Mouse (Mus musculus) liver, embryonic 11.5 days (tissue): ENCODE data around the gene Zhx3. TPM values are rescaled to one million over a fixed set of nuclear protein-coding genes. Genes with fewer than 3 reads are reported as not detected.

Experiments
- ATAC-seq: fragments of 200-750 bp; cut with Nextera tagmentation; replicated peaks from 2 replicates; pipeline ENCODE4 v1.8.0; 2017; ENCODE audit warnings: moderate number of reproducible peaks, mild to moderate bottlenecking, moderate TSS enrichment, moderate library complexity; ENCODE audit not compliant: low FRiP score
- DNase-seq: peaks from one replicate; pipeline ENCODE4 v3.0.0-alpha.2; 2017; ENCODE audit warnings: low spot score
- H3K27ac ChIP-seq: fragments of 300-500 bp; sonication (generic); 2 replicates; pipeline ENCODE4 v1.5.1; 2014; ENCODE audit warnings: mild to moderate bottlenecking, low read depth, low read length, control low read depth
- H3K27me3 ChIP-seq: fragments of 300-500 bp; sonication (generic); replicated peaks from 2 replicates; pipeline ENCODE4 v1.6.1; 2014; ENCODE audit warnings: low read length, mixed read lengths; ENCODE audit not compliant: control insufficient read depth, insufficient read depth
- H3K36me3 ChIP-seq: fragments of 300-500 bp; sonication (generic); 2 replicates; pipeline ENCODE4 v1.6.1; 2014; ENCODE audit warnings: mild to moderate bottlenecking, low read length, moderate library complexity, mixed read lengths; ENCODE audit not compliant: control insufficient read depth, insufficient read depth
- H3K4me1 ChIP-seq: fragments of 300-500 bp; sonication (generic); replicated peaks from 2 replicates; pipeline ENCODE4 v1.6.1; 2014; ENCODE audit warnings: low read length, mixed read lengths; ENCODE audit not compliant: control insufficient read depth, insufficient read depth
- H3K4me2 ChIP-seq: fragments of 300-500 bp; sonication (generic); 2 replicates; pipeline ENCODE4 v1.6.1; 2014; ENCODE audit warnings: mild to moderate bottlenecking, control low read depth, moderate library complexity
- H3K4me3 ChIP-seq: fragments of 300-500 bp; sonication (generic); 2 replicates; pipeline ENCODE4 v1.5.1; 2014; ENCODE audit warnings: low read depth, low read length, control low read depth
- H3K9ac ChIP-seq: fragments of 300-500 bp; sonication (generic); 2 replicates; pipeline ENCODE4 v1.6.1; 2014; ENCODE audit warnings: low read depth, low read length, control low read depth
- H3K9me3 ChIP-seq: fragments of 300-500 bp; sonication (generic); 2 replicates; pipeline ENCODE4 v1.6.1; 2016; ENCODE audit warnings: low read length, inconsistent platforms, mixed read lengths; ENCODE audit not compliant: control insufficient read depth
- WGBS: fragments of 180-500 bp; shearing (Covaris S2); extraction: QIAGEN DNeasy Blood & Tissue Kit; methylation state at CpG from one replicate; pipeline ENCODE4 v1.1.7; 2014; 5-methylcytosine and 5-hydroxymethylcytosine counted together
- polyA plus RNA-seq: library from polyadenylated mRNA; unstranded; fragments of >200 nt; fragmentation: Nextera tagmentation; extraction: Ambion mirVana; gene quantifications from 2 replicates; pipeline ENCODE4 v1.2.1, GENCODE M21; 2014

Zhx3 gene
- polyA plus RNA-seq, 1 experiment from 2014 or later, result 5.5 TPM

DNA sequence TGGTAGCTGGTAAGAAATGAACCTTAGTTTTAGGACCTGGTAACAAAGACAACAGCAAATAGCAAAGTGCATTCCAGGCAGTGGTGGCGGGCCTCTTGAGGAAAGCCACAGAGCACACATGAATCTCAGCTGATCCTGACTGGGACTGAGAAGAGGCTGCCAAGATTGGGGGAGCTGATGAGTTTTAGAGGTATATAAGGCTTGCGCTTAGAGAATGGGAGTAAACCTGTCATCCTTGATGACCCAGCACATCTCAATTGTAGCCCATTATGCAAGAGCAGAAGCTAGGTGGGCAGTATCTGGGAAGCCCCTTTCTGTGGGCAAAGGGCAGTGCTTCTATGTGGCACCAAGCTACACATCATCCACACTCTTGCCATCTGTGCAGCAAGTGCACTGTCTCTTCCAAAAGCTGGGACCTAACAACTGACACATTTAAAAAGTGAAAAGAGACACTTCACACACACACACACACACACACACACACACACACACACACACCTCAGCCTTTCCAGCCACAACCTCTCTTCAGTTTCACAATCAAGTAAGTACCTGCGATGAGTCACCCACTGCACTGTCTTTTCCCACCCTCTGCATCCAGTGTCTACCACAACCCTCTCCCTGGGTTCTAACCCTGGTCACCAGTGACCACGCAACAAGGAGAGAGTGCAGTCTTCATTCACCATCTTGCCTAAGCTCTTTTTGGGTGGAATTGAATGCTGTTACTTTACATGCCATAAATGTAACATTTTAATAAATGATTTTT, 149.0 kb downstream of the Zhx3 start:
- Histone ChIP-seq H3K27me3 (no peaks in the 10 kb centered on the region), H3K27ac (no peak overlapping the region), H3K4me2 (no peak overlapping the region), H3K36me3 (peaks cover 34% of the 10 kb centered on the region), H3K9me3 (no peaks in the 10 kb centered on the region), H3K4me3 (no peak overlapping the region), H3K9ac (no peak overlapping the region), H3K4me1 (no peaks in the 10 kb centered on the region)
- WGBS, result 94% methylated on average over 4 of the region's 4 CpGs
- no peak for ATAC-seq
- DNase-seq, result no peak

- Histone ChIP-seq H3K4me3 (no peak overlapping the region), H3K4me2 (no peak overlapping the region), H3K27me3 (no peaks in the 10 kb centered on the region), H3K9me3 (no peaks in the 10 kb centered on the region), H3K4me1 (no peaks in the 10 kb centered on the region), H3K9ac (no peak overlapping the region), H3K27ac (no peak overlapping the region), H3K36me3 (peaks cover 37% of the 10 kb centered on the region)
- 84% methylated on average over 4 of the region's 4 CpGs for WGBS
- DNase-seq (no peak), ATAC-seq (no peak)
Measured at GRCm38 (mm10) chr2:160722714-160723113, 150.1 kb downstream of the Zhx3 start.

- no peak for DNase-seq
- 87% methylated on average over 3 of the region's 3 CpGs for WGBS
Measured at GRCm38 (mm10) chr2:160718811-160719210, 154.0 kb downstream of the Zhx3 start.

GRCm38 (mm10) chr2:160717269-160717668, 155.5 kb downstream of the Zhx3 start:
- peaks cover 58% of the 10 kb centered on the region for H3K36me3 ChIP-seq

More at GRCm38 (mm10) chr2:160718811-160719210, 154.0 kb downstream of the Zhx3 start:
- Histone ChIP-seq H3K36me3 (peaks cover 62% of the 10 kb centered on the region), H3K27me3 (no peaks in the 10 kb centered on the region), H3K4me2 (no peak overlapping the region), H3K27ac (no peak overlapping the region), H3K4me1 (no peaks in the 10 kb centered on the region), H3K9ac (no peak overlapping the region), H3K9me3 (no peaks in the 10 kb centered on the region), H3K4me3 (no peak overlapping the region)
- ATAC-seq, result no peak

GRCm38 (mm10) chr2:160715463-160716030, 157.3 kb downstream of the Zhx3 start:
- no peak overlapping the region for H3K4me3 ChIP-seq
- H3K27ac ChIP-seq, result no peak overlapping the region
- H3K9ac ChIP-seq, result no peak overlapping the region
- peaks cover 56% of the 10 kb centered on the region for H3K36me3 ChIP-seq
- H3K9me3 ChIP-seq, result no peaks in the 10 kb centered on the region
- H3K27me3 ChIP-seq, result no peaks in the 10 kb centered on the region
- WGBS, result 89% methylated on average over 4 of the region's 4 CpGs
- DNase-seq (no peak), ATAC-seq (no peak)
- H3K4me2 ChIP-seq, result no peak overlapping the region
- no peaks in the 10 kb centered on the region for H3K4me1 ChIP-seq

More at GRCm38 (mm10) chr2:160717269-160717668, 155.5 kb downstream of the Zhx3 start:
- Histone ChIP-seq H3K27me3 (no peaks in the 10 kb centered on the region), H3K27ac (no peak overlapping the region), H3K4me3 (no peak overlapping the region), H3K4me1 (no peaks in the 10 kb centered on the region), H3K9ac (no peak overlapping the region), H3K9me3 (no peaks in the 10 kb centered on the region), H3K4me2 (no peak overlapping the region)
- ATAC-seq, result no peak
- WGBS, result 73% methylated on average over 5 of the region's 5 CpGs
- DNase-seq, result no peak

DNA sequence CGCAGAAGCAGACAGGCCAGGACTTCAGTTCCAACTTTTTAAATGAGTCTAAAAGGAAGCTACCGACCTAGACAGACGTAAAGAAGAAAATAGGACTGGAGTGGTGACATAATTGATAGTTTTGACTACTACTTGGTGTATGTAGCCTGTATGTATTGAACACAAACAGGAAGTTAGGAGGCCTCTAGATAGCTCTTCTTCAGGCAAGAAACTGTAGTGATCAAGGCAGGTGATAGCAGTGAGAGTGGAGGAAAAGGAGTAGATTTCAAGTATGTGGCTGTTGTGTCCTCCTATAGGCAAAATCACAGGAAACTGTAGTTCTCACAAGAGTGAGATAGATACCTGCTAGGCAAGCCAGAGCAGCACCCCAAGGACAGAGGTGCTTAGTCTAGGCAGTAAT, 165.1 kb downstream of the Zhx3 start:
- 74% methylated on average over 3 of the region's 3 CpGs for WGBS

DNA sequence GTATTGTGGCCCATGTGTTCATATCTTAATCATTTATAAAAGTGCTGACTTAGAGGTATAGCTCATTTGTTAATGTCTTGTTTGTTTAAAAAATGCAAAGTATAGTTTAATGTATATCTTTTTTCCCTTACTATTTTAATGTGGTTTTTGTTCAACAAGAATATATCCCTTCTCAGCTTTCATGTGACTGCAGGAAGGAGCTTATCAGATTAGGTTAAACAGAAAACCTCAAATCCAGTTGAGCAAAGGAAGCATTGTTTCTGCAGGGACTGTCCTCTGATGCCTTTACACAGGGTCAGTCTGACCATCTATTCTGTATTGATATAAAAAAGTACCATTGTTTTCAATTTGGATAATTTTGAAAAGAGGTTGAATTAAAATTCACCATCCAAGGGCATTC, 170.0 kb downstream of the Zhx3 start:
- Histone ChIP-seq H3K9ac (no peak overlapping the region), H3K27ac (no peak overlapping the region), H3K4me1 (no peaks in the 10 kb centered on the region), H3K36me3 (peaks cover 18% of the 10 kb centered on the region), H3K4me3 (no peak overlapping the region), H3K27me3 (no peaks in the 10 kb centered on the region), H3K9me3 (no peaks in the 10 kb centered on the region), H3K4me2 (no peak overlapping the region)
- ATAC-seq (no peak), DNase-seq (no peak)

More for the DNA sequence above, 165.1 kb downstream of the Zhx3 start:
- Histone ChIP-seq H3K4me1 (no peaks in the 10 kb centered on the region), H3K9ac (no peak overlapping the region), H3K4me3 (no peak overlapping the region), H3K27me3 (no peaks in the 10 kb centered on the region), H3K27ac (no peak overlapping the region), H3K9me3 (no peaks in the 10 kb centered on the region), H3K4me2 (no peak overlapping the region), H3K36me3 (peaks cover 34% of the 10 kb centered on the region)
- DNase-seq, result no peak
- no peak for ATAC-seq

DNA sequence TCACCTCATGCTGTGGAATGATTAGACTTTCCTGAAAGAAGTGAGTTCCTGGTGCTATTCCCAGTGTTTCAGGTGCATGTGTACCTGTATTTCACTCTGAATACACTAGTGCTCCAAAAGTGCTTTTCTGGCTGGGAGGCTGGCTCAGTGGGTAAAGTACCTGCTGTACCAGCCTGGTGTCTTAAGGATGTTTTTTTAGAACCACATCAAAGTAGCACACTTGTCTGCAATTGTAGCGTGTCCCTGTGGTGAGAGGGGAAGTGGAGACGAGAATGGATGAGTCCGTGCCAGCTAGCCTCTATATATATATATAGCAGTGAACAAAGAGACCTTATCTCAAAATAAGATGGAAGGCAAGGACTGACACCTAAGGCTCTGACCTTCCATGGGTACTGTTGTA, 171.2 kb downstream of the Zhx3 start:
- peaks cover 16% of the 10 kb centered on the region for H3K36me3 ChIP-seq

DNA sequence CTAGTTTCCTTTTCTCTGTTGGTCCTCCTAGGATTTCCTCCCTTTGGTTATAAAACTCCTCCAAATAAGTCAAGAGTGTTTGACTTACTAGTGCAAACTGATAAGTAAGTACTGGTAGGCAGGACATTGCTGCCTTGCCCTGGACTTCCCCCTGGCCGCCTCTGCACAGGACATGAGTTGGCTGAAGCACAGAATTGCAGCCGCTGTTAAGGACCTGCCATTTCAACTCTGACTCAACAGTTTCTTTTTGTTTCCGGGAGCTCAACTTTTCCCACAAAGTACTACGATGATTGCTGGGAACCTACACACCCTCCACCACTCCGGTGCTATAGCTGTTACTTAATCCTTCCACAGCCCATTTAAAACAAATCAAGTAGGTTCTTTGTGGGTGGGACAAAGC, 172.5 kb downstream of the Zhx3 start:
- no peak overlapping the region for H3K9ac ChIP-seq
- DNase-seq, result no peak
- H3K4me2 ChIP-seq, result no peak overlapping the region
- no peaks in the 10 kb centered on the region for H3K9me3 ChIP-seq
- H3K27me3 ChIP-seq, result no peaks in the 10 kb centered on the region
- H3K4me1 ChIP-seq, result no peaks in the 10 kb centered on the region
- peak; percentile 47; the same call in 1 of the 2 replicates for ATAC-seq
- H3K4me3 ChIP-seq, result no peak overlapping the region
- peaks cover 13% of the 10 kb centered on the region for H3K36me3 ChIP-seq
- no peak overlapping the region for H3K27ac ChIP-seq
- 63% methylated on average over 5 of the region's 5 CpGs for WGBS

More for the DNA sequence above, 171.2 kb downstream of the Zhx3 start:
- no peak overlapping the region for H3K9ac ChIP-seq
- no peak overlapping the region for H3K27ac ChIP-seq
- DNase-seq, result no peak
- no peaks in the 10 kb centered on the region for H3K9me3 ChIP-seq
- H3K4me1 ChIP-seq, result no peaks in the 10 kb centered on the region
- no peak overlapping the region for H3K4me3 ChIP-seq
- ATAC-seq, result no peak
- no peaks in the 10 kb centered on the region for H3K27me3 ChIP-seq
- no peak overlapping the region for H3K4me2 ChIP-seq
- 77% methylated on average over 3 of the region's 3 CpGs for WGBS
